Mouse (Mus musculus) kidney, adult 11 months (tissue): ENCODE measurements at regions not wholly inside any gene's neighbourhood (a gene's known extent, or its start where the extent isn't known, plus 50 kb on each side); places are given as distances from the start of the nearest gene placed in this dataset.

Experiments
- DNase-seq: peaks from one replicate; pipeline ENCODE4 v3.0.0; 2022

- no peak for DNase-seq
Measured at GRCm38 (mm10) chr4:106049880-106050279, 260.2 kb downstream of the Gm12728 start.

- DNase-seq: no peak
Measured at GRCm38 (mm10) chr4:106050297-106050696, 260.6 kb downstream of the Gm12728 start.

GRCm38 (mm10) chr4:106053496-106053895 lies 262.5 kb upstream of the Usp24 start:
- DNase-seq: no peak

- no peak for DNase-seq
Measured at GRCm38 (mm10) chr4:106054324-106054723, 261.7 kb upstream of the Usp24 start.

- no peak for DNase-seq
Measured at GRCm38 (mm10) chr4:106062651-106063050, 253.4 kb upstream of the Usp24 start.

- DNase-seq: no peak
Measured at GRCm38 (mm10) chr4:106063851-106064382, 252.1 kb upstream of the Usp24 start.

- peak; percentile 12 for DNase-seq
Measured at GRCm38 (mm10) chr4:106067023-106067422, 249.0 kb upstream of the Usp24 start.

- DNase-seq: no peak
Measured at GRCm38 (mm10) chr4:106083546-106083945, 232.5 kb upstream of the Usp24 start.

- peak; percentile 73 for DNase-seq
Measured at GRCm38 (mm10) chr4:106091927-106092675, 223.9 kb upstream of the Usp24 start.

GRCm38 (mm10) chr4:106092676-106093070 lies 223.3 kb upstream of the Usp24 start:
- DNase-seq: no peak

- DNase-seq: no peak
Measured at GRCm38 (mm10) chr4:106093252-106093651, 222.8 kb upstream of the Usp24 start.

GRCm38 (mm10) chr4:106094882-106095556 lies 221.0 kb upstream of the Usp24 start:
- DNase-seq: peak; percentile 23

GRCm38 (mm10) chr4:106096130-106096529 lies 219.9 kb upstream of the Usp24 start:
- peak; percentile 31 for DNase-seq

GRCm38 (mm10) chr4:106097846-106098245 lies 218.2 kb upstream of the Usp24 start:
- DNase-seq: no peak

GRCm38 (mm10) chr4:106100211-106101025 lies 215.6 kb upstream of the Usp24 start:
- DNase-seq: no peak

- DNase-seq: no peak
Measured at GRCm38 (mm10) chr4:106101904-106102303, 214.1 kb upstream of the Usp24 start.

- no peak for DNase-seq
Measured at GRCm38 (mm10) chr4:106102451-106102977, 213.5 kb upstream of the Usp24 start.

GRCm38 (mm10) chr4:106103750-106104635 lies 212.0 kb upstream of the Usp24 start:
- no peak for DNase-seq

GRCm38 (mm10) chr4:106112981-106113380 lies 203.0 kb upstream of the Usp24 start:
- no peak for DNase-seq

GRCm38 (mm10) chr4:106113747-106114146 lies 202.3 kb upstream of the Usp24 start:
- no peak for DNase-seq

GRCm38 (mm10) chr4:106116611-106117010 lies 199.4 kb upstream of the Usp24 start:
- DNase-seq: no peak

GRCm38 (mm10) chr4:106121306-106121705 lies 194.7 kb upstream of the Usp24 start:
- no peak for DNase-seq
